Mouse (Mus musculus): ENCODE results near the gene Dync1li2.

DNA sequence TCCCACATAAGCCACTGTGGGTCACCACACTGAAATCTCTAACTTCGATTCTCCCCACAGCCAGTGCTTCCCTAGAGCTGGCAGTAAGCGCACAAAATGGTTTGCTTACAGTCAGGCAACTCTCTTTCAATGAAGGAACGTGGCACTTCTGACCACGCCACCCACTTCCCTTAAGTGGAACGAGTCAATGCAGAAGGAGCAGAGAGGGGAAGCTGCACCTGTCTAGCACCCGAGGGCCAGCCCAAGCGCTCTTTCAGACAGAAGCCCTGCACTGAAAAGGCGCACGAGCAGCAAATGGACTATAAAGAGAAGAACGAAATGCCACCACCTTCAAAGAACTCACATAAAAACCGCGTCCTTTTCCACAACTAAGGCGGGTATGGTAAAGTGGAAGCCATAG is 15.1 kb downstream of the Dync1li2 start:
- TF ChIP-seq SRF (IDR thresholded peaks at IDR 0.05; ENCODE audit: control insufficient read depth, insufficient read length, low read depth) (no peak), TCF12 (IDR thresholded peaks at IDR 0.05; ENCODE audit: insufficient read depth, poor library complexity, severe bottlenecking) (no peak), MYOG (IDR thresholded peaks at IDR 0.05; ENCODE audit: control insufficient read depth in 1 of 3, insufficient read depth in 1 of 3, insufficient read length in 2 of 3, low read depth in 2 of 3) (no peak), POLR2A (IDR thresholded peaks at IDR 0.05; ENCODE audit: insufficient read length, low read depth) (no peak), E2F4 (IDR thresholded peaks at IDR 0.05; ENCODE audit: insufficient read depth) (no peak), MYOD1 (IDR thresholded peaks at IDR 0.05; ENCODE audit: control insufficient read depth in 1 of 3, insufficient read length in 2 of 3, low read depth in 2 of 3) (no peak), POLR2AphosphoS2 (IDR thresholded peaks at IDR 0.05; ENCODE audit: insufficient read length, low read depth) (no peak), USF1 (IDR thresholded peaks at IDR 0.05; ENCODE audit: low read depth) (no peak), MAX (IDR thresholded peaks at IDR 0.05; ENCODE audit: low read depth) (no peak)

Measured in myocyte (in vitro differentiated cells).